Mouse (Mus musculus) liver, embryonic 14.5 days (tissue): ENCODE measurements around the gene Ddost.
"Not testable (repeated sequence)": the region's sequence is repeated elsewhere in the genome, so short reads cannot be mapped to it uniquely, and the experiment has no call there.

Experiments used
- CTCF ChIP-seq: IDR thresholded peaks from 2 replicates; pipeline ENCODE4 v1.5.1; 2016; ENCODE audit warnings: antibody characterized with exemption, low read depth, control low read depth
- EP300 ChIP-seq: IDR thresholded peaks from 2 replicates; pipeline ENCODE4 v1.6.1; 2016; ENCODE audit warnings: antibody characterized with exemption, low read depth

GRCm38 (mm10) chr4:138327155-138327554 lies 22.6 kb downstream of the Ddost start:
- not testable (repeated sequence) for TF ChIP-seq CTCF, EP300
